Mouse (Mus musculus): ENCODE results near the gene Tomm20. TPM values are rescaled to one million over a fixed set of nuclear protein-coding genes. Genes with fewer than 3 reads are reported as not detected.
"Not testable (repeated sequence)": the region's sequence is repeated elsewhere in the genome, so short reads cannot be mapped to it uniquely, and the experiment has no call there.

Tomm20 gene
- total and polyA plus RNA-seq, 3 experiments = 70.1 to 195 (median 96.2) TPM

- TF ChIP-seq CTCF (IDR thresholded peaks at IDR 0.05) (no peak), EP300 (IDR thresholded peaks at IDR 0.05; ENCODE audit: insufficient read depth, low read depth, low read length) (no peak)
- no peak overlapping the region for H3K9ac ChIP-seq (ENCODE audit: low read depth, low read length)
- WGBS = 34% methylated on average over 5 of the region's 5 CpGs
- no peak overlapping the region for H3K27ac ChIP-seq
- intact Hi-C loops (cut with DNase I) = loop anchor here (10.0 kb wide), 1 partner anchor 1405 kb away; no protein-coding TSS in a partner anchor
- H3K79me2 ChIP-seq (replicated peaks; ENCODE audit: control insufficient read depth, insufficient read depth, low read length) = no peaks in the 10 kb centered on the region
- no peaks in the 10 kb centered on the region for H3K36me3 ChIP-seq (ENCODE audit: control insufficient read depth, insufficient read depth, low read length)
- H3K27me3 ChIP-seq (ENCODE audit: control insufficient read depth, insufficient read depth, low read length) = no peaks in the 10 kb centered on the region
- peaks cover 2% of the 10 kb centered on the region; the same call in 1 of the 2 replicates for H3K4me1 ChIP-seq (ENCODE audit: control insufficient read depth, insufficient read depth, low read length)
- no peak for DNase-seq
- H3K4me3 ChIP-seq = no peak overlapping the region
These were observed 34.4 kb upstream of the Tomm20 start for GRCm38 (mm10) chr8:126980046-126980445.

DNA sequence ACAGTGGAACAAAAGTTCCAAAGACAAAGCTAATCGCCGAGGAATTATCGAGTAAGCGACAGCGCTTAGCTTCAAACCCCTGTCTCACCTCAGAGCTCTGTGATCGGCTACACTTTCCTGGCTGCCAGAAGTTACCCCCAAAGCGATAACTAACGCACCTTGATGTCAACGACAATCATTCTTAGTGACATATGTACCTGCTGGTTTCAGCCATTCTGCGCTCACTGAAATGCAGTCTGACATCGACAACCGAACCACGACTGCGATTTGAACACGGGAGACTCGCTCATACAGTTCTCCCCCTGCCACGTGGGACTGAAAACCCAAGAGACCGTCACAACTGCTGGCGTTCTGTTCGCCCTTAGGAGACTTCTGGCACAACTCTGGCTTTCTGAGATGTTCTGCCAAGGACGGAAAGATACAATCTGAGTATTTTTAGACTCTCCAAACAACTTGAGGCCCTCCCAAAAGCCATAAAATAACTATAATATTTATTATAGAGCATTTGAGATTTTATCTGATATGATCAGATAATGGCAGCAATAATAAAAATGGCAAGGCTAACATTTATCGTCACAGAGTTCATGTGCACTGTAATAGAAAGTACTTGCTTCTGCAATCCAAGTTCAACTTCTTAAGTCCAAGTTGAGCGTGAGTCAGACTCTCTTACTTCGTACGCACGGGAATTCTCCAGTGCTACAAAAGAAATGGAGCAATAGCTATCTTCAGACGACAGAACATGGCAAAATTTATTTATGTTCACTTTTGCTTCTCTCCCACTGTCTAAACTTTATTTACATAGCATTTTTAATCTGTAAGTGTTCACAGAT, 33.7 kb upstream of the Tomm20 start:
- H3K79me2 ChIP-seq (replicated peaks; ENCODE audit: control insufficient read depth, insufficient read depth, low read length) = no peaks in the 10 kb centered on the region
- WGBS = 17% methylated on average over 27 of the region's 27 CpGs
- H3K27me3 ChIP-seq (ENCODE audit: control insufficient read depth, insufficient read depth, low read length) = no peaks in the 10 kb centered on the region
- peaks cover 2% of the 10 kb centered on the region; the same call in 1 of the 2 replicates for H3K4me1 ChIP-seq (ENCODE audit: control insufficient read depth, insufficient read depth, low read length)
- intact Hi-C loops (cut with DNase I) = loop anchor here (5.0 kb wide), 1 partner anchor 902 kb away; no protein-coding TSS in a partner anchor
- H3K36me3 ChIP-seq (ENCODE audit: control insufficient read depth, insufficient read depth, low read length) = no peaks in the 10 kb centered on the region
- TF ChIP-seq POLR2A (IDR thresholded peaks at IDR 0.05; ENCODE audit: insufficient read depth, low read depth, low read length) = no peak
- no peak for TF ChIP-seq EP300 (IDR thresholded peaks at IDR 0.05; ENCODE audit: insufficient read depth, low read depth, low read length)
- TF ChIP-seq CTCF (IDR thresholded peaks at IDR 0.05) = no peak
- peak; percentile 15 to 28 for DNase-seq
- H3K27ac ChIP-seq = no peak overlapping the region
- H3K4me3 ChIP-seq = peak overlapping the region; percentile 36
- peak overlapping the region; percentile 30 for H3K9ac ChIP-seq (ENCODE audit: low read depth, low read length)

- intact Hi-C loops (cut with DNase I) = loop anchor here (5.0 kb wide), 1 partner anchor 901 kb away; no protein-coding TSS in a partner anchor
- 35% methylated on average over 2 of the region's 3 CpGs for WGBS
These were observed 32.9 kb upstream of the Tomm20 start for GRCm38 (mm10) chr8:126978535-126978934.

GRCm38 (mm10) chr8:126978028-126978427, 32.4 kb upstream of the Tomm20 start:
- Histone ChIP-seq H3K4me1 (ENCODE audit: control insufficient read depth, insufficient read depth, low read length) (peaks cover 2% of the 10 kb centered on the region; the same call in 1 of the 2 replicates), H3K27ac (no peak overlapping the region), H3K27me3 (ENCODE audit: control insufficient read depth, insufficient read depth, low read length) (no peaks in the 10 kb centered on the region), H3K79me2 (replicated peaks; ENCODE audit: control insufficient read depth, insufficient read depth, low read length) (no peaks in the 10 kb centered on the region), H3K36me3 (ENCODE audit: control insufficient read depth, insufficient read depth, low read length) (no peaks in the 10 kb centered on the region), H3K4me3 (no peak overlapping the region), H3K9ac (ENCODE audit: low read depth, low read length) (no peak overlapping the region)
- intact Hi-C loops (cut with DNase I) = loop anchor here (5.0 kb wide), 1 partner anchor 901 kb away; no protein-coding TSS in a partner anchor
- DNase-seq = no peak
- TF ChIP-seq EP300 (IDR thresholded peaks at IDR 0.05; ENCODE audit: insufficient read depth, low read depth, low read length) (no peak), CTCF (IDR thresholded peaks at IDR 0.05) (no peak), POLR2A (IDR thresholded peaks at IDR 0.05; ENCODE audit: insufficient read depth, low read depth, low read length) (no peak)
- WGBS = 87% methylated on average over 10 of the region's 10 CpGs

More at GRCm38 (mm10) chr8:126978535-126978934, 32.9 kb upstream of the Tomm20 start:
- not testable (repeated sequence) for DNase-seq; H3K4me3 ChIP-seq; H3K27ac ChIP-seq; H3K79me2 ChIP-seq (replicated peaks; ENCODE audit: control insufficient read depth, insufficient read depth, low read length); H3K9ac ChIP-seq (ENCODE audit: low read depth, low read length); H3K36me3 ChIP-seq (ENCODE audit: control insufficient read depth, insufficient read depth, low read length); H3K4me1 ChIP-seq (ENCODE audit: control insufficient read depth, insufficient read depth, low read length); H3K27me3 ChIP-seq (ENCODE audit: control insufficient read depth, insufficient read depth, low read length)

- 68% methylated on average over 8 of the region's 8 CpGs for WGBS
- no peak overlapping the region for H3K4me3 ChIP-seq
- H3K27ac ChIP-seq = no peak overlapping the region
- H3K27me3 ChIP-seq (ENCODE audit: control insufficient read depth, insufficient read depth, low read length) = no peaks in the 10 kb centered on the region
- intact Hi-C loops (cut with DNase I) = loop anchor here (5.0 kb wide), 1 partner anchor 899 kb away; no protein-coding TSS in a partner anchor
- H3K9ac ChIP-seq (ENCODE audit: low read depth, low read length) = no peak overlapping the region
- no peak for DNase-seq
- H3K4me1 ChIP-seq (ENCODE audit: control insufficient read depth, insufficient read depth, low read length) = peaks cover 2% of the 10 kb centered on the region; the same call in 1 of the 2 replicates
- H3K79me2 ChIP-seq (replicated peaks; ENCODE audit: control insufficient read depth, insufficient read depth, low read length) = no peaks in the 10 kb centered on the region
- H3K36me3 ChIP-seq (ENCODE audit: control insufficient read depth, insufficient read depth, low read length) = no peaks in the 10 kb centered on the region
- TF ChIP-seq CTCF (IDR thresholded peaks at IDR 0.05) = no peak
- no peak for TF ChIP-seq POLR2A (IDR thresholded peaks at IDR 0.05; ENCODE audit: insufficient read depth, low read depth, low read length)
- no peak for TF ChIP-seq EP300 (IDR thresholded peaks at IDR 0.05; ENCODE audit: insufficient read depth, low read depth, low read length)
These were observed 31.1 kb upstream of the Tomm20 start for GRCm38 (mm10) chr8:126976608-126977348.
